Mouse (Mus musculus) thymus, adult 2 months (tissue): ENCODE results near the gene Arid4b. TPM values are rescaled to one million over a fixed set of nuclear protein-coding genes. Genes with fewer than 3 reads are reported as not detected.

Source experiments
- DNase-seq: peaks from one replicate; pipeline ENCODE4 v3.0.0; 2021
- H3K27ac ChIP-seq: fragments of 200-500 bp; 2 replicates; pipeline ENCODE4 v1.5.1; 2012; ENCODE audit warnings: low read length, control low read depth; ENCODE audit not compliant: control insufficient read depth, insufficient read depth
- H3K27me3 ChIP-seq: fragments of 200-500 bp; 2 replicates; pipeline ENCODE4 v1.6.1; 2012; ENCODE audit warnings: mild to moderate bottlenecking, low read length, moderate library complexity, mixed read lengths; ENCODE audit not compliant: control insufficient read depth, insufficient read depth
- H3K36me3 ChIP-seq: fragments of 200-500 bp; 2 replicates; pipeline ENCODE4 v1.6.1; 2012; ENCODE audit warnings: mild to moderate bottlenecking, low read length, moderate library complexity; ENCODE audit not compliant: control insufficient read depth, insufficient read depth
- H3K4me1 ChIP-seq: fragments of 200-500 bp; replicated peaks from 2 replicates; pipeline ENCODE4 v1.6.1; 2012; ENCODE audit warnings: low read length; ENCODE audit not compliant: control insufficient read depth, insufficient read depth
- H3K4me3 ChIP-seq: fragments of 200-500 bp; 2 replicates; pipeline ENCODE4 v1.5.1; 2012; ENCODE audit warnings: mild to moderate bottlenecking, low read length, control low read depth, moderate library complexity; ENCODE audit not compliant: control insufficient read depth, insufficient read depth
- CTCF ChIP-seq: fragments of 200-500 bp; IDR thresholded peaks from 2 replicates; pipeline ENCODE4 v1.5.1; 2012; ENCODE audit warnings: mild to moderate bottlenecking, control low read depth, low read length, moderate library complexity, borderline replicate concordance; ENCODE audit not compliant: control insufficient read depth, poor library complexity, insufficient read depth; ENCODE audit errors: extremely low read depth
- POLR2A ChIP-seq: fragments of 200-500 bp; IDR thresholded peaks from 2 replicates; pipeline ENCODE4 v1.6.1; 2012; ENCODE audit warnings: mild to moderate bottlenecking, low read length, control low read depth, moderate library complexity; ENCODE audit not compliant: control insufficient read depth, poor library complexity, insufficient read depth; ENCODE audit errors: extremely low read depth
- WGBS: fragments of 180-500 bp; shearing (Covaris S2); methylation state at CpG from one replicate; pipeline ENCODE4 v1.1.7; 2018; 5-methylcytosine and 5-hydroxymethylcytosine counted together
- polyA plus RNA-seq: library from polyadenylated mRNA; depleted of rRNA; stranded (reverse); fragments of >200 nt; gene quantifications from 2 replicates; pipeline ENCODE4 v1.2.3, GENCODE M21; 2012

The Arid4b gene
- polyA plus RNA-seq, 1 experiment, result 10.2 TPM

DNA sequence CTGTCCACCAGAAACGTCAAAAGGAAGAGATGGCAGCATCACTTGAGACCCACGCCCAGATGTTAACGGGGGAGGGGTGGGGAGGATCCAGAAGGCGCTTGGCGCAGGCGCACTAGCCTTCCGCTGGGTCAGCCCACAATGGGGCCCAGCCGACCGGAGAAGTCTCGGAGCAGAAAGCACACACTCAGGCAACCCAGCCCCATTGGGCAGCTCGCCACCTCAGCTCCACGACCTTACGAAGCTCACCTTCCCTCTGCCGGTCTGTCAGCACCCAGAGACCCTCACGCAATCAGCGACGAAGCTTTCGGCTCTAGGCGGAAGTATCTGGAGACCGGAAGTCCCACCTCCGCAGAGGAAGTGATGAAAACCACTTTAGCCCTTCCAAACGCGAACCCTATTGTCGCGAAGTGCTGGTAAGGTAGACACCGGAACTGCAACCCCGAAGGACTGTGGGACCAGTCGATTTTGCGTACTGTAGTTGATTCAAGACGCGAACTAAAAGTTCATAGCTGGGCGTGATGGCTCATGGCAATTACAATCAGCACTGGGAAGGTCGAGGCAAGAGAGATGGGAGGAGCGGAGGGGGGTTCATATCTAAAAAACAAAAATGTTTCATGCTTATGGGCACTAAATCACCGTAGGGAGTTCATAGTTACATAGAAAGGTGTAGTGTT, 23.6 kb upstream of the Arid4b start, which contains the start of gene Tbce:
Gene Tbce (minus strand): TSS at position 347 of the 674 bp plus-strand sequence.
- TF ChIP-seq POLR2A (no peak; the same call in 1 of the 2 replicates), CTCF (0 out of 2 replicates have a peak, but pooled peaks have one; percentile 32)
- peak; percentile 90 for DNase-seq
- Histone ChIP-seq H3K4me1 (peaks cover 7% of the 10 kb centered on the region), H3K27me3 (no peaks in the 10 kb centered on the region), H3K4me3 (peak within 1 kb of the TSS; percentile 79), H3K27ac (peak within 1 kb of the TSS; percentile 91), H3K36me3 (no peaks in the 10 kb centered on the region)
- under 1% methylated on average over 35 of the region's 35 CpGs for WGBS

GRCm38 (mm10) chr13:14040186-14040585, 22.8 kb upstream of the Arid4b start:
- no peak for DNase-seq
- 45% methylated on average over 5 of the region's 5 CpGs for whole genome bisulfite sequencing
- TF ChIP-seq CTCF (no peak), POLR2A (no peak)
- Histone ChIP-seq H3K27me3 (no peaks in the 10 kb centered on the region), H3K4me3 (no peak overlapping the region), H3K4me1 (peaks cover 7% of the 10 kb centered on the region), H3K27ac (no peak overlapping the region), H3K36me3 (no peaks in the 10 kb centered on the region)

GRCm38 (mm10) chr13:14043851-14044250, 19.2 kb upstream of the Arid4b start:
- H3K27ac ChIP-seq, result no peak overlapping the region
- H3K36me3 ChIP-seq, result peaks cover 4% of the 10 kb centered on the region; the same call in 1 of the 2 replicates
- H3K27me3 ChIP-seq, result no peaks in the 10 kb centered on the region
- no peak for DNase-seq
- no peak overlapping the region for H3K4me3 ChIP-seq
- H3K4me1 ChIP-seq, result peaks cover 4% of the 10 kb centered on the region
- TF ChIP-seq CTCF, result no peak
- TF ChIP-seq POLR2A, result no peak

- no peak for DNase-seq
- no peak overlapping the region for H3K27ac ChIP-seq
- H3K36me3 ChIP-seq, result peaks cover 4% of the 10 kb centered on the region; the same call in 1 of the 2 replicates
- H3K27me3 ChIP-seq, result no peaks in the 10 kb centered on the region
- no peak overlapping the region for H3K4me3 ChIP-seq
- TF ChIP-seq POLR2A (no peak), CTCF (no peak)
- H3K4me1 ChIP-seq, result peaks cover 2% of the 10 kb centered on the region; the same call in 1 of the 2 replicates
- WGBS, result 91% methylated on average over 2 of the region's 2 CpGs
Observed at GRCm38 (mm10) chr13:14044521-14044920, 18.5 kb upstream of the Arid4b start.

DNA sequence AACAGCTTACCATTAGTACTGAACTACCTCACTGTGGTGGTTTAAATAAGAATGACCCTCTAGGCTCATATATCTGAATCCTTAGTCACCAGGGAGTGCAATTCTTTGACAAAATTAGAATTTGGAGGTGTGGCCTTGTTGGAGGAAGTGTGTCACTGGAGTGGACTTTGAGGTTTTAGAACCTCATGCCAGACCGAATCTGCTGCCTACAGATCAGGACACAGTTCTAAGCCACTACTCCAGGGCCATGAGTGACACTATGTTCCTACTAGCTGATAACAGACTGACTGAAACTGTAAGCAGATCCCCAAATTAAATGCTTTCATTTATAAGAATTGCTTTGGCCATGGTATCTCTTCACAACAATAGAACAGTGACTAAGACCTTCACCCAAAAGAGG, 13.2 kb upstream of the Arid4b start:
- Histone ChIP-seq H3K4me1 (no peaks in the 10 kb centered on the region), H3K27me3 (no peaks in the 10 kb centered on the region), H3K36me3 (peaks cover 40% of the 10 kb centered on the region), H3K4me3 (no peak overlapping the region), H3K27ac (no peak overlapping the region)
- TF ChIP-seq POLR2A (no peak), CTCF (no peak)
- WGBS, result 93% methylated on average over 1 of the region's 1 CpGs
- no peak for DNase-seq

- no peak overlapping the region for H3K27ac ChIP-seq
- 93% methylated on average over 3 of the region's 3 CpGs for WGBS
- H3K4me1 ChIP-seq, result 0 out of 2 replicates have a peak, but pooled peaks cover 3% of the 10 kb centered on the region
Observed at GRCm38 (mm10) chr13:14056801-14057200, 6.2 kb upstream of the Arid4b start.

More at GRCm38 (mm10) chr13:14056801-14057200, 6.2 kb upstream of the Arid4b start:
- no peak for DNase-seq
- H3K4me3 ChIP-seq, result no peak overlapping the region
- H3K27me3 ChIP-seq, result no peaks in the 10 kb centered on the region
- H3K36me3 ChIP-seq, result peaks cover 39% of the 10 kb centered on the region
- TF ChIP-seq CTCF (no peak), POLR2A (no peak)
